Mouse (Mus musculus): ENCODE measurements around the gene Apoa1. TPM values are rescaled to one million over a fixed set of nuclear protein-coding genes. Genes with fewer than 3 reads are reported as not detected.
A peak's percentile ranks its signal among the peaks of the same experiment; 100 is the strongest.

The Apoa1 gene
- polyA plus RNA-seq, 1 experiment from 2014 or later, result 27,203 TPM

GRCm38 (mm10) chr9:46229573-46230449, 1.4 kb downstream of the Apoa1 start:
- peak overlapping the region; percentile 79 for H3K9ac ChIP-seq (replicated peaks)
- ATAC-seq (peak; percentile 19), DNase-seq (peak; percentile 79)
- peaks cover 20% of the 10 kb centered on the region for H3K4me1 ChIP-seq (ENCODE audit: insufficient read depth)
- peak overlapping the region; percentile 96 for H3K27ac ChIP-seq (ENCODE audit: low read depth)
- H3K27me3 ChIP-seq (ENCODE audit: insufficient read depth, low read length), result no peaks in the 10 kb centered on the region
- no peaks in the 10 kb centered on the region for H3K9me3 ChIP-seq (ENCODE audit: low read length)
- peak overlapping the region; percentile 69 for H3K4me2 ChIP-seq (ENCODE audit: low read depth, low read length)
- TF ChIP-seq CTCF (IDR thresholded peaks at IDR 0.05; ENCODE audit: low read depth) (peak; percentile 75), EP300 (IDR thresholded peaks at IDR 0.05; ENCODE audit: low read depth) (no peak)
- 10% methylated on average over 37 of the region's 37 CpGs for WGBS (ENCODE audit: insufficient replicate concordance)
- peak overlapping the region; percentile 45 for H3K4me3 ChIP-seq (ENCODE audit: low read depth, low read length)
- no peaks in the 10 kb centered on the region for H3K36me3 ChIP-seq (replicated peaks; ENCODE audit: insufficient read depth, low read length)

- WGBS (ENCODE audit: insufficient replicate concordance), result 23% methylated on average over 13 of the region's 13 CpGs
- Histone ChIP-seq H3K36me3 (replicated peaks; ENCODE audit: insufficient read depth, low read length) (no peaks in the 10 kb centered on the region), H3K9me3 (ENCODE audit: low read length) (no peaks in the 10 kb centered on the region), H3K4me2 (ENCODE audit: low read depth, low read length) (peak overlapping the region; percentile 69), H3K4me1 (ENCODE audit: insufficient read depth) (peaks cover 18% of the 10 kb centered on the region), H3K27ac (ENCODE audit: low read depth) (peak overlapping the region; percentile 96), H3K4me3 (ENCODE audit: low read depth, low read length) (peak overlapping the region; percentile 45), H3K9ac (replicated peaks) (peak overlapping the region; percentile 79), H3K27me3 (ENCODE audit: insufficient read depth, low read length) (no peaks in the 10 kb centered on the region)
- TF ChIP-seq EP300 (IDR thresholded peaks at IDR 0.05; ENCODE audit: low read depth) (peak; percentile 16; the same call in 1 of the 2 replicates), CTCF (IDR thresholded peaks at IDR 0.05; ENCODE audit: low read depth) (no peak)
- peak; percentile 48; the same call in 1 of the 2 replicates for ATAC-seq
- DNase-seq, result peak; percentile 63
These were observed 2.1 kb downstream of the Apoa1 start for GRCm38 (mm10) chr9:46230450-46230975.

GRCm38 (mm10) chr9:46235196-46235595, 6.8 kb downstream of the Apoa1 start:
- ATAC-seq, result peak; percentile 31; the same call in 1 of the 2 replicates
- Histone ChIP-seq H3K4me2 (ENCODE audit: low read depth, low read length) (peak overlapping the region; percentile 57), H3K9ac (replicated peaks) (peak overlapping the region; percentile 51), H3K9me3 (ENCODE audit: low read length) (no peaks in the 10 kb centered on the region), H3K36me3 (replicated peaks; ENCODE audit: insufficient read depth, low read length) (no peaks in the 10 kb centered on the region), H3K4me3 (ENCODE audit: low read depth, low read length) (no peak overlapping the region), H3K27ac (ENCODE audit: low read depth) (peak overlapping the region; percentile 84), H3K4me1 (ENCODE audit: insufficient read depth) (peaks cover 12% of the 10 kb centered on the region), H3K27me3 (ENCODE audit: insufficient read depth, low read length) (no peaks in the 10 kb centered on the region)
- DNase-seq, result peak; percentile 51
- TF ChIP-seq CTCF (IDR thresholded peaks at IDR 0.05; ENCODE audit: low read depth) (no peak), EP300 (IDR thresholded peaks at IDR 0.05; ENCODE audit: low read depth) (no peak)
- WGBS (ENCODE audit: insufficient replicate concordance), result 55% methylated on average over 6 of the region's 6 CpGs

- no peak for DNase-seq
- no peak for TF ChIP-seq EP300 (IDR thresholded peaks at IDR 0.05; ENCODE audit: low read depth)
- no peak for TF ChIP-seq CTCF (IDR thresholded peaks at IDR 0.05; ENCODE audit: low read depth)
- peak within 1 kb of the TSS; percentile 57 for H3K4me2 ChIP-seq (ENCODE audit: low read depth, low read length)
- H3K9ac ChIP-seq (replicated peaks), result peak within 1 kb of the TSS; percentile 51
- peak within 1 kb of the TSS; percentile 15; the same call in 1 of the 2 replicates for H3K4me3 ChIP-seq (ENCODE audit: low read depth, low read length)
- no peaks in the 10 kb centered on the region for H3K36me3 ChIP-seq (replicated peaks; ENCODE audit: insufficient read depth, low read length)
- peaks cover 12% of the 10 kb centered on the region for H3K4me1 ChIP-seq (ENCODE audit: insufficient read depth)
- H3K27me3 ChIP-seq (ENCODE audit: insufficient read depth, low read length), result no peaks in the 10 kb centered on the region
- H3K27ac ChIP-seq (ENCODE audit: low read depth), result peak within 1 kb of the TSS; percentile 84
- no peak for ATAC-seq
- H3K9me3 ChIP-seq (ENCODE audit: low read length), result no peaks in the 10 kb centered on the region
These were observed 7.0 kb downstream of the Apoa1 start, which contains the start of gene Apoc3 for GRCm38 (mm10) chr9:46235596-46235648. TSS of gene Apoc3 (minus strand) at chr9:46235636.

- TF ChIP-seq CTCF (IDR thresholded peaks at IDR 0.05; ENCODE audit: low read depth), result no peak
- TF ChIP-seq EP300 (IDR thresholded peaks at IDR 0.05; ENCODE audit: low read depth), result no peak
- Histone ChIP-seq H3K4me2 (ENCODE audit: low read depth, low read length) (no peak overlapping the region; the same call in 1 of the 2 replicates), H3K9ac (replicated peaks) (no peak overlapping the region), H3K4me3 (ENCODE audit: low read depth, low read length) (no peak overlapping the region), H3K9me3 (ENCODE audit: low read length) (no peaks in the 10 kb centered on the region), H3K36me3 (replicated peaks; ENCODE audit: insufficient read depth, low read length) (no peaks in the 10 kb centered on the region), H3K27me3 (ENCODE audit: insufficient read depth, low read length) (no peaks in the 10 kb centered on the region), H3K27ac (ENCODE audit: low read depth) (peak overlapping the region; percentile 84), H3K4me1 (ENCODE audit: insufficient read depth) (peaks cover 15% of the 10 kb centered on the region)
- WGBS (ENCODE audit: insufficient replicate concordance), result 43% methylated on average over 4 of the region's 4 CpGs
- ATAC-seq (no peak), DNase-seq (no peak)
These were observed 7.3 kb downstream of the Apoa1 start for GRCm38 (mm10) chr9:46235649-46236048.

GRCm38 (mm10) chr9:46238850-46239249, 10.5 kb downstream of the Apoa1 start:
- 62% methylated on average over 7 of the region's 7 CpGs for WGBS (ENCODE audit: insufficient replicate concordance)
- Histone ChIP-seq H3K9me3 (ENCODE audit: low read length) (no peaks in the 10 kb centered on the region), H3K36me3 (replicated peaks; ENCODE audit: insufficient read depth, low read length) (no peaks in the 10 kb centered on the region), H3K27me3 (ENCODE audit: insufficient read depth, low read length) (no peaks in the 10 kb centered on the region), H3K4me1 (ENCODE audit: insufficient read depth) (peaks cover 17% of the 10 kb centered on the region), H3K27ac (ENCODE audit: low read depth) (peak overlapping the region; percentile 57), H3K4me2 (ENCODE audit: low read depth, low read length) (no peak overlapping the region), H3K4me3 (ENCODE audit: low read depth, low read length) (no peak overlapping the region), H3K9ac (replicated peaks) (no peak overlapping the region)
- no peak for TF ChIP-seq CTCF (IDR thresholded peaks at IDR 0.05; ENCODE audit: low read depth)
- no peak for TF ChIP-seq EP300 (IDR thresholded peaks at IDR 0.05; ENCODE audit: low read depth)
- DNase-seq (no peak), ATAC-seq (peak; percentile 75)

Data from liver, postnatal 0 days (tissue).